Mouse (Mus musculus): ENCODE measurements around the gene Atg7. TPM values are rescaled to one million over a fixed set of nuclear protein-coding genes. Genes with fewer than 3 reads are reported as not detected.

Gene Atg7
- polyA plus RNA-seq, 1 experiment from 2014 or later: 10.9 TPM

GRCm38 (mm10) chr6:114647011-114647410, 4.1 kb downstream of the Atg7 start:
- H3K9me3 ChIP-seq (ENCODE audit: low read length): no peaks in the 10 kb centered on the region
- H3K9ac ChIP-seq (replicated peaks): no peak overlapping the region
- no peak overlapping the region for H3K27ac ChIP-seq (ENCODE audit: low read depth)
- 53% methylated on average over 6 of the region's 6 CpGs for WGBS (ENCODE audit: insufficient replicate concordance)
- no peak for DNase-seq
- no peak overlapping the region for H3K4me2 ChIP-seq (ENCODE audit: low read depth, low read length)
- no peaks in the 10 kb centered on the region for H3K36me3 ChIP-seq (replicated peaks; ENCODE audit: insufficient read depth, low read length)
- H3K4me1 ChIP-seq (ENCODE audit: insufficient read depth): peaks cover 24% of the 10 kb centered on the region
- H3K27me3 ChIP-seq (ENCODE audit: insufficient read depth, low read length): no peaks in the 10 kb centered on the region
- ATAC-seq: no peak
- no peak overlapping the region for H3K4me3 ChIP-seq (ENCODE audit: low read depth, low read length)
- TF ChIP-seq CTCF (IDR thresholded peaks at IDR 0.05; ENCODE audit: low read depth) (no peak), EP300 (IDR thresholded peaks at IDR 0.05; ENCODE audit: low read depth) (no peak)

- Histone ChIP-seq H3K9ac (replicated peaks) (no peak overlapping the region), H3K36me3 (replicated peaks; ENCODE audit: insufficient read depth, low read length) (no peaks in the 10 kb centered on the region), H3K4me1 (ENCODE audit: insufficient read depth) (peaks cover 28% of the 10 kb centered on the region), H3K27ac (ENCODE audit: low read depth) (peak overlapping the region; percentile 37; the same call in 1 of the 2 replicates), H3K4me2 (ENCODE audit: low read depth, low read length) (peak overlapping the region; percentile 31; the same call in 1 of the 2 replicates), H3K9me3 (ENCODE audit: low read length) (no peaks in the 10 kb centered on the region), H3K27me3 (ENCODE audit: insufficient read depth, low read length) (no peaks in the 10 kb centered on the region), H3K4me3 (ENCODE audit: low read depth, low read length) (no peak overlapping the region)
- 57% methylated on average over 4 of the region's 4 CpGs for WGBS (ENCODE audit: insufficient replicate concordance)
- ATAC-seq: peak; percentile 36; the same call in 1 of the 2 replicates
- TF ChIP-seq CTCF (IDR thresholded peaks at IDR 0.05; ENCODE audit: low read depth): no peak
- no peak for TF ChIP-seq EP300 (IDR thresholded peaks at IDR 0.05; ENCODE audit: low read depth)
- no peak for DNase-seq
These were observed 5.6 kb downstream of the Atg7 start for GRCm38 (mm10) chr6:114648352-114649030.

- Histone ChIP-seq H3K4me2 (ENCODE audit: low read depth, low read length) (no peak overlapping the region), H3K9me3 (ENCODE audit: low read length) (no peaks in the 10 kb centered on the region), H3K27ac (ENCODE audit: low read depth) (no peak overlapping the region), H3K9ac (replicated peaks) (no peak overlapping the region), H3K4me1 (ENCODE audit: insufficient read depth) (peaks cover 13% of the 10 kb centered on the region), H3K36me3 (replicated peaks; ENCODE audit: insufficient read depth, low read length) (0 out of 2 replicates have a peak, but pooled peaks cover 2% of the 10 kb centered on the region), H3K27me3 (ENCODE audit: insufficient read depth, low read length) (no peaks in the 10 kb centered on the region), H3K4me3 (ENCODE audit: low read depth, low read length) (no peak overlapping the region)
- DNase-seq (peak; percentile 42), ATAC-seq (no peak)
- WGBS (ENCODE audit: insufficient replicate concordance): 66% methylated on average over 3 of the region's 3 CpGs
- TF ChIP-seq EP300 (IDR thresholded peaks at IDR 0.05; ENCODE audit: low read depth): no peak
- no peak for TF ChIP-seq CTCF (IDR thresholded peaks at IDR 0.05; ENCODE audit: low read depth)
These were observed 9.3 kb downstream of the Atg7 start for GRCm38 (mm10) chr6:114652209-114652608.

- 0 out of 2 replicates have a peak, but pooled peaks cover 2% of the 10 kb centered on the region for H3K36me3 ChIP-seq (replicated peaks; ENCODE audit: insufficient read depth, low read length)
- H3K4me3 ChIP-seq (ENCODE audit: low read depth, low read length): no peak overlapping the region
- no peaks in the 10 kb centered on the region for H3K9me3 ChIP-seq (ENCODE audit: low read length)
- DNase-seq (no peak), ATAC-seq (no peak)
- H3K4me1 ChIP-seq (ENCODE audit: insufficient read depth): peaks cover 27% of the 10 kb centered on the region
- no peak for TF ChIP-seq CTCF (IDR thresholded peaks at IDR 0.05; ENCODE audit: low read depth)
- TF ChIP-seq EP300 (IDR thresholded peaks at IDR 0.05; ENCODE audit: low read depth): no peak
- 85% methylated on average over 7 of the region's 7 CpGs for WGBS (ENCODE audit: insufficient replicate concordance)
- H3K27ac ChIP-seq (ENCODE audit: low read depth): no peak overlapping the region
- no peak overlapping the region for H3K9ac ChIP-seq (replicated peaks)
- H3K27me3 ChIP-seq (ENCODE audit: insufficient read depth, low read length): no peaks in the 10 kb centered on the region
- no peak overlapping the region for H3K4me2 ChIP-seq (ENCODE audit: low read depth, low read length)
These were observed 14.1 kb downstream of the Atg7 start for GRCm38 (mm10) chr6:114656826-114657600.

GRCm38 (mm10) chr6:114657807-114658206, 14.9 kb downstream of the Atg7 start:
- 81% methylated on average over 4 of the region's 4 CpGs for WGBS (ENCODE audit: insufficient replicate concordance)
- 0 out of 2 replicates have a peak, but pooled peaks cover 2% of the 10 kb centered on the region for H3K36me3 ChIP-seq (replicated peaks; ENCODE audit: insufficient read depth, low read length)
- H3K27ac ChIP-seq (ENCODE audit: low read depth): no peak overlapping the region
- no peaks in the 10 kb centered on the region for H3K27me3 ChIP-seq (ENCODE audit: insufficient read depth, low read length)
- no peak overlapping the region for H3K9ac ChIP-seq (replicated peaks)
- ATAC-seq: no peak
- no peak overlapping the region for H3K4me3 ChIP-seq (ENCODE audit: low read depth, low read length)
- H3K4me2 ChIP-seq (ENCODE audit: low read depth, low read length): no peak overlapping the region
- no peak for DNase-seq
- H3K4me1 ChIP-seq (ENCODE audit: insufficient read depth): peaks cover 23% of the 10 kb centered on the region
- no peaks in the 10 kb centered on the region for H3K9me3 ChIP-seq (ENCODE audit: low read length)
- TF ChIP-seq CTCF (IDR thresholded peaks at IDR 0.05; ENCODE audit: low read depth) (no peak), EP300 (IDR thresholded peaks at IDR 0.05; ENCODE audit: low read depth) (no peak)

GRCm38 (mm10) chr6:114659278-114659991, 16.5 kb downstream of the Atg7 start:
- Histone ChIP-seq H3K4me3 (ENCODE audit: low read depth, low read length) (no peak overlapping the region), H3K9me3 (ENCODE audit: low read length) (no peaks in the 10 kb centered on the region), H3K9ac (replicated peaks) (no peak overlapping the region; the same call in 1 of the 2 replicates), H3K4me1 (ENCODE audit: insufficient read depth) (peaks cover 26% of the 10 kb centered on the region), H3K27ac (ENCODE audit: low read depth) (peak overlapping the region; percentile 89), H3K27me3 (ENCODE audit: insufficient read depth, low read length) (no peaks in the 10 kb centered on the region), H3K36me3 (replicated peaks; ENCODE audit: insufficient read depth, low read length) (0 out of 2 replicates have a peak, but pooled peaks cover 2% of the 10 kb centered on the region), H3K4me2 (ENCODE audit: low read depth, low read length) (peak overlapping the region; percentile 58)
- ATAC-seq: peak; percentile 85
- WGBS (ENCODE audit: insufficient replicate concordance): 39% methylated on average over 4 of the region's 4 CpGs
- peak; percentile 41 for DNase-seq
- no peak for TF ChIP-seq CTCF (IDR thresholded peaks at IDR 0.05; ENCODE audit: low read depth)
- peak; percentile 76 for TF ChIP-seq EP300 (IDR thresholded peaks at IDR 0.05; ENCODE audit: low read depth)
